Mouse (Mus musculus) hindbrain, postnatal 0 days (tissue): ENCODE data around the gene Ckap2. TPM values are rescaled to one million over a fixed set of nuclear protein-coding genes. Genes with fewer than 3 reads are reported as not detected.
A peak's percentile ranks its signal among the peaks of the same experiment; 100 is the strongest.

ENCODE experiments used
- ATAC-seq: fragments of 200-750 bp; cut with Nextera tagmentation; 2 replicates; pipeline ENCODE4 v1.8.0; 2017; ENCODE audit warnings: mild to moderate bottlenecking, moderate TSS enrichment, moderate library complexity
- DNase-seq: peaks from one replicate; pipeline ENCODE4 v3.0.0-alpha.2; 2015; ENCODE audit warnings: low spot score
- H3K27ac ChIP-seq: fragments of 300-500 bp; sonication (generic); 2 replicates; pipeline ENCODE4 v1.5.1; 2014; ENCODE audit warnings: mild to moderate bottlenecking
- H3K27me3 ChIP-seq: fragments of 300-500 bp; sonication (generic); 2 replicates; pipeline ENCODE4 v1.6.1; 2014; ENCODE audit warnings: low read length, mixed read lengths; ENCODE audit not compliant: insufficient read depth
- H3K36me3 ChIP-seq: fragments of 300-500 bp; sonication (generic); 2 replicates; pipeline ENCODE4 v1.6.1; 2014; ENCODE audit warnings: low read length, mixed read lengths; ENCODE audit not compliant: insufficient read depth
- H3K4me1 ChIP-seq: fragments of 300-500 bp; sonication (generic); 2 replicates; pipeline ENCODE4 v1.6.1; 2014; ENCODE audit warnings: antibody characterized with exemption, low read length, mixed read lengths; ENCODE audit not compliant: insufficient read depth
- H3K4me2 ChIP-seq: fragments of 300-500 bp; sonication (generic); 2 replicates; pipeline ENCODE4 v1.6.1; 2014; ENCODE audit warnings: low read depth, mild to moderate bottlenecking, low read length, moderate library complexity, mixed read lengths
- H3K4me3 ChIP-seq: fragments of 300-500 bp; sonication (generic); 2 replicates; pipeline ENCODE4 v1.5.1; 2014; ENCODE audit warnings: low read length
- H3K9ac ChIP-seq: fragments of 300-500 bp; sonication (generic); replicated peaks from 2 replicates; pipeline ENCODE4 v1.6.1; 2014; ENCODE audit warnings: mild to moderate bottlenecking, low read length, moderate library complexity, mixed read lengths
- H3K9me3 ChIP-seq: fragments of 300-500 bp; sonication (generic); 2 replicates; pipeline ENCODE4 v1.6.1; 2016; ENCODE audit warnings: low read length, mixed read lengths
- CTCF ChIP-seq: IDR thresholded peaks from 2 replicates; pipeline ENCODE4 v1.5.1; 2016; ENCODE audit warnings: antibody characterized with exemption, control low read depth, low read depth
- WGBS: fragments of 180-500 bp; shearing (Covaris S2); extraction: QIAGEN DNeasy Blood & Tissue Kit; methylation state at CpG from one replicate; pipeline ENCODE4 v1.1.7; 2014; 5-methylcytosine and 5-hydroxymethylcytosine counted together
- polyA plus RNA-seq: library from polyadenylated mRNA; unstranded; fragments of >200 nt; fragmentation: Nextera tagmentation; extraction: Ambion mirVana; gene quantifications from 2 replicates; pipeline ENCODE4 v1.2.1, GENCODE M21; 2015
- total RNA-seq: library from RNA; depleted of rRNA; stranded (reverse); fragments of >200 nt; gene quantifications from 2 replicates; pipeline ENCODE4 v1.2.3, GENCODE M21; 2014

The Ckap2 gene
- total and polyA plus RNA-seq, 2 experiments from 2014 or later, result 11.4 to 12.5 TPM

- DNase-seq, result no peak
- H3K27me3 ChIP-seq, result no peaks in the 10 kb centered on the region
- H3K4me2 ChIP-seq, result no peak overlapping the region
- peaks cover 30% of the 10 kb centered on the region; the same call in 1 of the 2 replicates for H3K36me3 ChIP-seq
- no peak for TF ChIP-seq CTCF
- H3K4me3 ChIP-seq, result no peak overlapping the region
- no peaks in the 10 kb centered on the region for H3K4me1 ChIP-seq
- WGBS, result 86% methylated on average over 4 of the region's 4 CpGs
- no peaks in the 10 kb centered on the region for H3K9me3 ChIP-seq
- H3K9ac ChIP-seq, result no peak overlapping the region
- no peak overlapping the region for H3K27ac ChIP-seq
- ATAC-seq, result no peak
These were observed 21.9 kb upstream of the Ckap2 start for GRCm38 (mm10) chr8:22207535-22207934.

- Histone ChIP-seq H3K4me1 (no peaks in the 10 kb centered on the region), H3K4me3 (no peak overlapping the region), H3K27me3 (no peaks in the 10 kb centered on the region), H3K27ac (no peak overlapping the region), H3K36me3 (peaks cover 25% of the 10 kb centered on the region; the same call in 1 of the 2 replicates), H3K4me2 (no peak overlapping the region), H3K9ac (no peak overlapping the region), H3K9me3 (no peaks in the 10 kb centered on the region)
- DNase-seq (no peak), ATAC-seq (no peak)
- WGBS, result 97% methylated on average over 8 of the region's 8 CpGs
- TF ChIP-seq CTCF, result peak; percentile 20; the same call in 1 of the 2 replicates
These were observed 13.9 kb upstream of the Ckap2 start for GRCm38 (mm10) chr8:22199481-22199880.

GRCm38 (mm10) chr8:22197914-22198313 is 12.3 kb upstream of the Ckap2 start:
- Histone ChIP-seq H3K27me3 (no peaks in the 10 kb centered on the region), H3K4me3 (no peak overlapping the region), H3K36me3 (peaks cover 21% of the 10 kb centered on the region; the same call in 1 of the 2 replicates), H3K9me3 (no peaks in the 10 kb centered on the region), H3K27ac (no peak overlapping the region), H3K9ac (no peak overlapping the region), H3K4me1 (peaks cover 5% of the 10 kb centered on the region; the same call in 1 of the 2 replicates), H3K4me2 (no peak overlapping the region)
- DNase-seq, result no peak
- WGBS, result 87% methylated on average over 6 of the region's 6 CpGs
- no peak for ATAC-seq
- no peak for TF ChIP-seq CTCF

GRCm38 (mm10) chr8:22193432-22194010 is 7.9 kb upstream of the Ckap2 start:
- peak overlapping the region; percentile 98 for H3K27ac ChIP-seq
- H3K9me3 ChIP-seq, result no peaks in the 10 kb centered on the region
- ATAC-seq, result no peak
- no peaks in the 10 kb centered on the region for H3K36me3 ChIP-seq
- H3K27me3 ChIP-seq, result no peaks in the 10 kb centered on the region
- H3K9ac ChIP-seq, result peak overlapping the region; percentile 93
- peaks cover 5% of the 10 kb centered on the region; the same call in 1 of the 2 replicates for H3K4me1 ChIP-seq
- no peak for TF ChIP-seq CTCF
- H3K4me3 ChIP-seq, result peak overlapping the region; percentile 83
- WGBS, result 12% methylated on average over 12 of the region's 12 CpGs
- H3K4me2 ChIP-seq, result peak overlapping the region; percentile 86
- DNase-seq, result peak; percentile 14

GRCm38 (mm10) chr8:22192660-22193431 is 7.2 kb upstream of the Ckap2 start, which contains the start of gene Vps36:
TSS of gene Vps36 (plus strand) at chr8:22192809.
- DNase-seq (peak; percentile 93), ATAC-seq (peak; percentile 97)
- TF ChIP-seq CTCF, result peak; percentile 78
- Histone ChIP-seq H3K9ac (peak within 1 kb of the TSS; percentile 93), H3K36me3 (no peaks in the 10 kb centered on the region), H3K27ac (peak within 1 kb of the TSS; percentile 98), H3K27me3 (no peaks in the 10 kb centered on the region), H3K4me3 (peak within 1 kb of the TSS; percentile 83), H3K9me3 (no peaks in the 10 kb centered on the region), H3K4me1 (peaks cover 5% of the 10 kb centered on the region; the same call in 1 of the 2 replicates), H3K4me2 (peak within 1 kb of the TSS; percentile 86)
- under 1% methylated on average over 67 of the region's 73 CpGs for WGBS

- TF ChIP-seq CTCF, result no peak
- Histone ChIP-seq H3K4me2 (peak overlapping the region; percentile 77), H3K4me1 (no peaks in the 10 kb centered on the region), H3K36me3 (no peaks in the 10 kb centered on the region), H3K27ac (peak overlapping the region; percentile 64; the same call in 1 of the 2 replicates), H3K9ac (peak overlapping the region; percentile 60; the same call in 1 of the 2 replicates), H3K4me3 (peak overlapping the region; percentile 83), H3K27me3 (no peaks in the 10 kb centered on the region), H3K9me3 (no peaks in the 10 kb centered on the region)
- ATAC-seq, result peak; percentile 63
- 1% methylated on average over 3 of the region's 3 CpGs for WGBS
- DNase-seq, result peak; percentile 61
These were observed 735 bp downstream of the Ckap2 start for GRCm38 (mm10) chr8:22184884-22185283.

- 95% methylated on average over 7 of the region's 7 CpGs for WGBS
These were observed 9.7 kb downstream of the Ckap2 start for GRCm38 (mm10) chr8:22175966-22176365.

More at GRCm38 (mm10) chr8:22175966-22176365, 9.7 kb downstream of the Ckap2 start:
- DNase-seq (no peak), ATAC-seq (no peak)
- TF ChIP-seq CTCF, result no peak
- H3K4me3 ChIP-seq, result no peak overlapping the region
- H3K9ac ChIP-seq, result no peak overlapping the region
- H3K27ac ChIP-seq, result no peak overlapping the region
- H3K36me3 ChIP-seq, result no peaks in the 10 kb centered on the region
- no peaks in the 10 kb centered on the region for H3K27me3 ChIP-seq
- H3K9me3 ChIP-seq, result no peaks in the 10 kb centered on the region
- H3K4me2 ChIP-seq, result no peak overlapping the region
- H3K4me1 ChIP-seq, result no peaks in the 10 kb centered on the region
